Mouse (Mus musculus): ENCODE data around the gene Rfng.

DNA sequence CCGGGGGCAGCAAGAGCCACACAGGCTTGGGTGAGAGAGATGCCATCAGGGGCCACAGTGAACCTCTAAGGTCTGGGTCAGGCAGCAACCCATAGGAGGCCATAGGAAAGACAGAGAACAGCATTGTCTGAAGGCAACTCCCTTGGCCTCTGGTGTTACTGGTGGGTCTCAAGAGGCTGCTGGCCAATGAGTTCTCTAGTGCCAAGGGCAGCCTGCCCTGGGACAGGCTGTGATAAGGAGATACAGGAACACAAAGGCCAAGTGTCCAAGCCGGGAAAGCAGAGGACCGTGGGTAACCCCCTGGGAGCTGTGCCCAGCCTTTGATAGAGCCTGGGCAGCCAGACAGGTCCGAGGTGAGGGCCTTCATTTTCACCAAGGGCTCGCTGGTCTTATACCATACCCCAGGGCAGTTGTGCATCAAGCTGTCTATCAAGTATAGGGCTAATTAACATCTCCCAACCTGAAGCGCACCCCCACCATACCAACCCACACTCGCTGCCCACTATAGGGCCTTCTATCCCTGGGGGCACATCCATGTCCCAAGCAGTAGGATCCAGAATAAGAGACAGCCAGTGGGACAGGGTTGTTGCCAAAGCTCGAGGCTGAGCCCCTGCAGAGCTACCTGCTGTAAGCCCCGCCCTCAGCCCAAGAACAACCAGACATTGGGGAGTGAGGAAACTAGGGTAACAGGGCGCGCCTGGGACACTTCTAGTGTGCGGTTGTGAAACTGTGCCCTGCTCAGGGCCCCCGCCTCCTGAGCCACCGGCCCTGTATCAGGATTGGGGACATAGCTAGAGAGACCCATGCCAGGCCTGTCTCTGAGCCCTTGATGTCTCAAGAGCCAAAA lies 37.3 kb upstream of the Rfng start:
- TF ChIP-seq POLR2A (IDR thresholded peaks at IDR 0.05; ENCODE audit: insufficient read depth, low read depth, low read length): no peak
- no peak for TF ChIP-seq CTCF (IDR thresholded peaks at IDR 0.05; ENCODE audit: insufficient read depth, low read depth, low read length)
